Mouse (Mus musculus): ENCODE measurements at regions not wholly inside any gene's neighbourhood (a gene's known extent, or its start where the extent isn't known, plus 50 kb on each side); places are given as distances from the start of the nearest gene placed in this dataset.

DNA sequence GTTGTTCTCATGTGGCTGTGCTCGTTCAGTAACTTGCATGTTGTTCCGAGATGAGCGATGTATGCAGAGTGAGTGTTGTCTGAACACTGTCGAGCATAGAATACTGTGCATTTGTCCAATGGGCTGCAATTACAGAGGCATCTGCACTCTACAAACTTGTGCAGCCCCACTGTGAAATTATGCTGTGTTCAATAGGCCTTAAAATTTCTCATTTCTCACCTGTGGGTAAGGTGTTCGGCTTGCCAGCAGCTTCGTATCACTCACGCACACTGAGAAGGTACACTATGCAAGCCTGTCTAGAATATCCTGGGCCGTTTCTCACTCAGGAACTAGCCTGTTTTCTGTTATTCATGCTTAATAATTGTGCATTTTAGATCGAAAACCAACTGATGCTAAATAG lies 479.8 kb downstream of the Tmem182 start:
- H3K9me3 ChIP-seq (replicated peaks; ENCODE audit: low read length) = no peaks in the 10 kb centered on the region
- H3K27ac ChIP-seq = no peak overlapping the region
- H3K4me3 ChIP-seq (replicated peaks; ENCODE audit: low read depth, low read length) = no peak overlapping the region
- H3K9ac ChIP-seq (ENCODE audit: low read depth, low read length) = no peak overlapping the region
- WGBS = 88% methylated on average over 9 of the region's 9 CpGs
- H3K4me2 ChIP-seq (ENCODE audit: low read length) = no peak overlapping the region
- DNase-seq (ENCODE audit: low spot score) (no peak), ATAC-seq (replicated peaks; ENCODE audit: low FRiP score, low read depth) (no peak)
- H3K4me1 ChIP-seq (replicated peaks; ENCODE audit: insufficient read depth, low read length) = no peaks in the 10 kb centered on the region
- no peak for TF ChIP-seq CTCF (IDR thresholded peaks at IDR 0.05; ENCODE audit: low read depth)
- H3K27me3 ChIP-seq (ENCODE audit: insufficient read depth, low read length) = no peaks in the 10 kb centered on the region
- no peaks in the 10 kb centered on the region for H3K36me3 ChIP-seq (ENCODE audit: insufficient read depth, low read length)

GRCm38 (mm10) chr1:41286221-41286620 lies 480.8 kb downstream of the Tmem182 start:
- DNase-seq (ENCODE audit: low spot score) (no peak), ATAC-seq (replicated peaks; ENCODE audit: low FRiP score, low read depth) (no peak)
- no peak for TF ChIP-seq CTCF (IDR thresholded peaks at IDR 0.05; ENCODE audit: low read depth)
- Histone ChIP-seq H3K27me3 (ENCODE audit: insufficient read depth, low read length) (no peaks in the 10 kb centered on the region), H3K36me3 (ENCODE audit: insufficient read depth, low read length) (no peaks in the 10 kb centered on the region), H3K9me3 (replicated peaks; ENCODE audit: low read length) (no peaks in the 10 kb centered on the region), H3K4me2 (ENCODE audit: low read length) (no peak overlapping the region), H3K4me1 (replicated peaks; ENCODE audit: insufficient read depth, low read length) (no peaks in the 10 kb centered on the region), H3K4me3 (replicated peaks; ENCODE audit: low read depth, low read length) (no peak overlapping the region), H3K27ac (no peak overlapping the region), H3K9ac (ENCODE audit: low read depth, low read length) (no peak overlapping the region)
- WGBS = 81% methylated on average over 9 of the region's 9 CpGs

DNA sequence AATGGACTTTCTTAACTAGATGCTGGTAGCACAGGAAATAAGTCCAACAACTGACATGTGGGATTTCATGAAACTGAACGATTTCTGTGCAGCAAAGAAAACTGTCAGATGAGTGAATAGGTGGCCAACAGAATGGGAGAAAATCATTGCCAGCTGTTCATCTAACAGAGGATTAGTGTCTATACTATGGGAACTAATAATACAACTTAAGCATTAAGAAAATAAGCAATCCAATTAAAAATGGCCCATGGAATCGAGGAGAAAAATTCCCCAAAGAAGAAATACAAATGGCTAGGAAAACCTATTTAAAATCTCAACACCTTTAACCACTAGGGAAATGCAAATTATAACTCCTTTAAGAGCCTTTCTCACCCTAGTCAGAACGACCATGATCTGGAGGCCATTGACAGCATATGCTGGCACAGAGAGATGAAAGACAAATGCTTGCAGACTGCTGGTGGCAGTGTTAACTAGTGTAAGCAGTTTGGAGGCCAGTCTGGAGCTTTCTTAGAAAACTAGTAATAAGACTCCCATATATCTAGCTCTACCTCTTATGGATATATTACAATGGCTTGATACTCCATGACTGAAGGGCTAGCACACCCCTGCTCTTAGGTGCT lies 521.6 kb downstream of the Tmem182 start:
- DNase-seq (ENCODE audit: low spot score) (no peak), ATAC-seq (replicated peaks; ENCODE audit: low FRiP score, low read depth) (no peak)
- TF ChIP-seq CTCF (IDR thresholded peaks at IDR 0.05; ENCODE audit: low read depth) = no peak
- whole genome bisulfite sequencing = 45% methylated on average over 3 of the region's 3 CpGs
- Histone ChIP-seq H3K4me1 (replicated peaks; ENCODE audit: insufficient read depth, low read length) (no peaks in the 10 kb centered on the region), H3K9me3 (replicated peaks; ENCODE audit: low read length) (no peaks in the 10 kb centered on the region), H3K4me2 (ENCODE audit: low read length) (no peak overlapping the region), H3K9ac (ENCODE audit: low read depth, low read length) (no peak overlapping the region), H3K36me3 (ENCODE audit: insufficient read depth, low read length) (no peaks in the 10 kb centered on the region), H3K4me3 (replicated peaks; ENCODE audit: low read depth, low read length) (no peak overlapping the region), H3K27me3 (ENCODE audit: insufficient read depth, low read length) (no peaks in the 10 kb centered on the region), H3K27ac (no peak overlapping the region)

DNA sequence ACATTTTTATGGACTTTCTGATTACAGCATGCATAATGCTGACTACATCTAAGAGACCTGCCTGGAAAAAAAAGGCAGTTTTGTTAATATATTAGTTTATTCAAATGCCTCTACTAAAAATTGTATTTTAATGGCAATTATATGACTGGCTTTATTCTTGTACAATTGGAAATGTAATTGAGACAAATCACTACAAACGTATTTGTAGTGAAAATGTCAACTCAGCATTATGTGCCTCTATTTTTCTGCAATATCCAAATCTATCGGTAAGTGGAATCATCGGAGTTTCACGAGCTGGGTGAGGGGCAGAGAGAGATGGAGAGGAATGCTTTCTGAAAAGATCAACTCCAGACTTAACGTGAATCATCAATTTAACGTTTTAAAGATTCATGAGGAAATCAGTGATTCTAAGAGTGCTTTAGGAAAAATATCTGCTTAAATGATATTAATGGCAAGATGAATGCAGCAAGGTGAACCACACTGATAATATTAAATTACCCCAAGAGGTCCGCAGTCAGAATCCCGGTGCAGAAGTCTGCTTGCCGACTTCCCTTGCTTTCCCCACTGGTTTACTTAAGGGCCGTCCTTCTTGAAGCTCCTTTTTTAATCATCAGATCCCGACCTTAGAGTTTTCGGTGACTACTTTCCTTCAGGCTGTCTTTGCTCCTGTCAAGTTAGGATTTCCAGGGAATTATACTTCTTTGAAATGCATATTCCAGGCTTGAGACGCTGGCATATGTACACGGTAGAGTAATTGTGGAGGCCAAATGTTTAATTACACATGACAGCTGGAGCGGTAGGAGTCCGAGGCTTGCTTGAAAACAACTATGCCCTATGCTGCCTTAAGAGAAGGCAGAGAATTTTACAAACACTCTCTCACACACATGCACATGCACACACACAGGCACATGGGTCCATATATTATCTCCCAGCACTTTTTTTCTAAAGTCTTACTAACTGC lies 544.7 kb downstream of the Tmem182 start:
- Histone ChIP-seq H3K27ac (no peak overlapping the region), H3K36me3 (ENCODE audit: insufficient read depth, low read length) (no peaks in the 10 kb centered on the region), H3K9me3 (replicated peaks; ENCODE audit: low read length) (no peaks in the 10 kb centered on the region), H3K27me3 (ENCODE audit: insufficient read depth, low read length) (no peaks in the 10 kb centered on the region), H3K9ac (ENCODE audit: low read depth, low read length) (no peak overlapping the region), H3K4me2 (ENCODE audit: low read length) (no peak overlapping the region), H3K4me1 (replicated peaks; ENCODE audit: insufficient read depth, low read length) (no peaks in the 10 kb centered on the region), H3K4me3 (replicated peaks; ENCODE audit: low read depth, low read length) (no peak overlapping the region)
- no peak for TF ChIP-seq CTCF (IDR thresholded peaks at IDR 0.05; ENCODE audit: low read depth)
- no peak for DNase-seq (ENCODE audit: low spot score)
- ATAC-seq (replicated peaks; ENCODE audit: low FRiP score, low read depth) = no peak
- 69% methylated on average over 16 of the region's 16 CpGs for whole genome bisulfite sequencing

DNA sequence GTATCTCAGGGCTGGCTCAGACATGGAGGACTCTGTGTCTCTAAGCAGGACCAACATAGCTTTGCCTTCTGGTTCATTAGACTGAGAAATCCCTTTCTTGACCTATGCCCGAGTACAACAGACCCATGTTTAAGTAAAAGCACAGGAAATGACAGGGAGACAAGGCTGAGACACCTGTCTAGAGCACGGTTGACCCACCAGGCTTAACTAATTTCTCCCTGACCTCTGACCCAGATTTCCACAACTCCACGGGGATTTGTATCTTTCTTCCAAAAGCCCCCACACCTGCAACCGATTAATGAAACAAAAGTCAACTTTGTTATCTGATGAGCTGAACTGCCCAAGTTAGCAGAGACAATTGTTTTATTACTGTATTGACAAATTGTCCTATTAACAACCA lies 553.7 kb downstream of the Tmem182 start:
- no peaks in the 10 kb centered on the region for H3K9me3 ChIP-seq (replicated peaks; ENCODE audit: low read length)
- H3K27ac ChIP-seq = no peak overlapping the region
- H3K4me1 ChIP-seq (replicated peaks; ENCODE audit: insufficient read depth, low read length) = no peaks in the 10 kb centered on the region
- H3K27me3 ChIP-seq (ENCODE audit: insufficient read depth, low read length) = no peaks in the 10 kb centered on the region
- H3K36me3 ChIP-seq (ENCODE audit: insufficient read depth, low read length) = no peaks in the 10 kb centered on the region
- ATAC-seq (replicated peaks; ENCODE audit: low FRiP score, low read depth) (no peak), DNase-seq (ENCODE audit: low spot score) (no peak)
- 19% methylated on average over 4 of the region's 4 CpGs for WGBS
- no peak overlapping the region for H3K4me3 ChIP-seq (replicated peaks; ENCODE audit: low read depth, low read length)
- H3K9ac ChIP-seq (ENCODE audit: low read depth, low read length) = no peak overlapping the region
- no peak overlapping the region for H3K4me2 ChIP-seq (ENCODE audit: low read length)
- TF ChIP-seq CTCF (IDR thresholded peaks at IDR 0.05; ENCODE audit: low read depth) = no peak

- no peak for ATAC-seq (replicated peaks; ENCODE audit: low FRiP score, low read depth)
Measured at GRCm38 (mm10) chr1:41361512-41361911, 556.1 kb downstream of the Tmem182 start.

More at GRCm38 (mm10) chr1:41361512-41361911, 556.1 kb downstream of the Tmem182 start:
- Histone ChIP-seq H3K27ac (no peak overlapping the region), H3K36me3 (ENCODE audit: insufficient read depth, low read length) (no peaks in the 10 kb centered on the region), H3K4me2 (ENCODE audit: low read length) (no peak overlapping the region), H3K27me3 (ENCODE audit: insufficient read depth, low read length) (no peaks in the 10 kb centered on the region), H3K9me3 (replicated peaks; ENCODE audit: low read length) (no peaks in the 10 kb centered on the region), H3K9ac (ENCODE audit: low read depth, low read length) (no peak overlapping the region), H3K4me3 (replicated peaks; ENCODE audit: low read depth, low read length) (no peak overlapping the region), H3K4me1 (replicated peaks; ENCODE audit: insufficient read depth, low read length) (no peaks in the 10 kb centered on the region)
- WGBS = 83% methylated on average over 3 of the region's 3 CpGs
- TF ChIP-seq CTCF (IDR thresholded peaks at IDR 0.05; ENCODE audit: low read depth) = no peak
- no peak for DNase-seq (ENCODE audit: low spot score)

All from kidney, postnatal 0 days (tissue).